Mouse (Mus musculus) MEL (cell line): ENCODE measurements around the gene Nelfb. TPM values are rescaled to one million over a fixed set of nuclear protein-coding genes. Genes with fewer than 3 reads are reported as not detected.

Source experiments
- DNase-seq: peaks from one replicate; pipeline ENCODE4 v3.0.0; 2011; ENCODE audit warnings: low read depth, low spot score
- H3K27ac ChIP-seq: 2 replicates; pipeline ENCODE4 v1.5.1; 2012; ENCODE audit warnings: low read depth, mild to moderate bottlenecking, control low read depth, low read length, moderate library complexity; ENCODE audit not compliant: control insufficient read depth
- H3K27me3 ChIP-seq, 2 experiments: fragments of 150-350 bp in 1 of 2; sonication (generic) in 1 of 2; 2 replicates each; pipeline ENCODE4 v1.6.1; 2012; ENCODE audit warnings: low read length in 2 of 2, mild to moderate bottlenecking in 2 of 2, improper control_type of control experiment in 1 of 2, moderate library complexity in 1 of 2; ENCODE audit not compliant: insufficient read depth in 2 of 2, control insufficient read depth in 1 of 2
- H3K36me3 ChIP-seq, 2 experiments: 2 replicates each; pipeline ENCODE4 v1.6.1; 2012 to 2014; ENCODE audit warnings: low read length in 2 of 2, improper control_type of control experiment in 1 of 2, inconsistent platforms in 1 of 2, mild to moderate bottlenecking in 1 of 2; ENCODE audit not compliant: insufficient read depth in 2 of 2, control insufficient read depth in 1 of 2
- H3K4me1 ChIP-seq, 2 experiments: fragments of 150-350 bp in 1 of 2; sonication (generic) in 1 of 2; 2 replicates each; pipeline ENCODE4 v1.6.1; 2012; ENCODE audit warnings: low read length in 2 of 2, improper control_type of control experiment in 1 of 2, mild to moderate bottlenecking in 1 of 2; ENCODE audit not compliant: insufficient read depth in 2 of 2, control insufficient read depth in 1 of 2
- H3K4me3 ChIP-seq, 2 experiments: fragments of 150-350 bp in 1 of 2; sonication (generic) in 1 of 2; 2 replicates each; pipeline ENCODE4 v1.5.1; 2012; ENCODE audit warnings: low read depth in 2 of 2, low read length in 2 of 2, mild to moderate bottlenecking in 2 of 2, moderate library complexity in 2 of 2, control low read depth in 1 of 2, improper control_type of control experiment in 1 of 2; ENCODE audit not compliant: control insufficient read depth in 1 of 2, insufficient read depth in 1 of 2
- H3K79me2 ChIP-seq: 2 replicates; pipeline ENCODE4 v1.6.1; 2012; ENCODE audit warnings: mild to moderate bottlenecking, low read length, moderate library complexity; ENCODE audit not compliant: control insufficient read depth, poor library complexity, insufficient read depth
- H3K9ac ChIP-seq: 2 replicates; pipeline ENCODE4 v1.6.1; 2012; ENCODE audit warnings: low read depth, mild to moderate bottlenecking, control low read depth, low read length, moderate library complexity; ENCODE audit not compliant: control insufficient read depth, poor library complexity, severe bottlenecking
- H3K9me3 ChIP-seq: fragments of 150-350 bp; sonication (generic); replicated peaks from 2 replicates; pipeline ENCODE4 v1.6.1; 2012; ENCODE audit warnings: mild to moderate bottlenecking, low read length, improper control_type of control experiment, moderate library complexity; ENCODE audit not compliant: insufficient read depth
- CHD1 ChIP-seq: IDR thresholded peaks from 2 replicates; pipeline ENCODE4 v1.6.1; 2012; ENCODE audit warnings: low read depth, mild to moderate bottlenecking, inconsistent platforms, low read length, improper control_type of control experiment
- CHD2 ChIP-seq: IDR thresholded peaks from 2 replicates; pipeline ENCODE4 v1.6.1; 2011; ENCODE audit warnings: low read length, improper control_type of control experiment
- CTCF ChIP-seq, 3 experiments: IDR thresholded peaks in 2 of 3; conservative IDR thresholded peaks in 1 of 3; 2 replicates each; pipeline ENCODE4 v1.5.1; 2011 to 2012; ENCODE audit warnings: low read length in 3 of 3, low read depth in 2 of 3, mild to moderate bottlenecking in 2 of 3, improper control_type of control experiment in 1 of 3, inconsistent platforms in 1 of 3, mixed read lengths in 1 of 3, moderate library complexity in 1 of 3; ENCODE audit not compliant: control insufficient read depth in 1 of 3, insufficient read depth in 1 of 3, poor library complexity in 1 of 3, severe bottlenecking in 1 of 3
- E2F4 ChIP-seq: IDR thresholded peaks from 2 replicates; pipeline ENCODE4 v1.6.1; 2011; ENCODE audit warnings: low read depth, low read length, improper control_type of control experiment, borderline replicate concordance
- ELF1 ChIP-seq: IDR thresholded peaks from 2 replicates; pipeline ENCODE4 v1.6.1; 2014; ENCODE audit warnings: low read depth, mild to moderate bottlenecking, inconsistent platforms, low read length, improper control_type of control experiment, moderate library complexity
- EP300 ChIP-seq, 2 experiments: IDR thresholded peaks; 2 replicates each; pipeline ENCODE4 v1.6.1; 2011; ENCODE audit warnings: improper control_type of control experiment in 2 of 2, low read length in 2 of 2, low read depth in 1 of 2, mild to moderate bottlenecking in 1 of 2
- GABPA ChIP-seq: IDR thresholded peaks from 2 replicates; pipeline ENCODE4 v1.6.1; 2012; ENCODE audit warnings: low read depth, mild to moderate bottlenecking, inconsistent platforms, low read length, improper control_type of control experiment, moderate library complexity
- JUND ChIP-seq: IDR thresholded peaks from 2 replicates; pipeline ENCODE4 v1.6.1; 2011; ENCODE audit warnings: low read depth, mild to moderate bottlenecking, improper control_type of control experiment, low read length
- MAX ChIP-seq: IDR thresholded peaks from 2 replicates; pipeline ENCODE4 v1.6.1; 2011; ENCODE audit warnings: low read length, improper control_type of control experiment
- MAZ ChIP-seq: IDR thresholded peaks from 2 replicates; pipeline ENCODE4 v1.6.1; 2012; ENCODE audit warnings: low read depth, mild to moderate bottlenecking, inconsistent platforms, low read length, improper control_type of control experiment
- MEF2A ChIP-seq: IDR thresholded peaks from 2 replicates; pipeline ENCODE4 v1.6.1; 2014; ENCODE audit warnings: low read depth, mild to moderate bottlenecking, inconsistent platforms, low read length, improper control_type of control experiment; ENCODE audit not compliant: poor library complexity, insufficient replicate concordance, severe bottlenecking; ENCODE audit errors: extremely low read depth
- MXI1 ChIP-seq: IDR thresholded peaks from 2 replicates; pipeline ENCODE4 v1.6.1; 2011; ENCODE audit warnings: mild to moderate bottlenecking, low read depth, low read length, improper control_type of control experiment
- MYC ChIP-seq: IDR thresholded peaks from 2 replicates; pipeline ENCODE4 v1.6.1; 2011; ENCODE audit warnings: low read depth, mild to moderate bottlenecking, low read length, improper control_type of control experiment, moderate library complexity
- NELFE ChIP-seq: IDR thresholded peaks from 2 replicates; pipeline ENCODE4 v1.6.1; 2011; ENCODE audit warnings: low read depth, low read length, improper control_type of control experiment
- POLR2A ChIP-seq, 2 experiments: IDR thresholded peaks; 2 replicates each; pipeline ENCODE4 v1.6.1; 2011 to 2012; ENCODE audit warnings: low read length in 2 of 2, mild to moderate bottlenecking in 2 of 2, control low read depth in 1 of 2, improper control_type of control experiment in 1 of 2, low read depth in 1 of 2, moderate library complexity in 1 of 2; ENCODE audit not compliant: control insufficient read depth in 1 of 2, insufficient read depth in 1 of 2, poor library complexity in 1 of 2
- POLR2AphosphoS2 ChIP-seq: IDR thresholded peaks from 2 replicates; pipeline ENCODE4 v1.6.1; 2011; ENCODE audit warnings: low read length, improper control_type of control experiment
- RAD21 ChIP-seq: IDR thresholded peaks from 2 replicates; pipeline ENCODE4 v1.6.1; 2011; ENCODE audit warnings: mild to moderate bottlenecking, low read depth, low read length, improper control_type of control experiment
- SIN3A ChIP-seq: IDR thresholded peaks from 2 replicates; pipeline ENCODE4 v1.6.1; 2012; ENCODE audit warnings: low read length, improper control_type of control experiment, inconsistent platforms
- SMC3 ChIP-seq: IDR thresholded peaks from 2 replicates; pipeline ENCODE4 v1.6.1; 2011; ENCODE audit warnings: low read depth, low read length, improper control_type of control experiment
- TAL1 ChIP-seq: IDR thresholded peaks from 2 replicates; pipeline ENCODE4 v1.6.1; 2012; ENCODE audit warnings: mild to moderate bottlenecking, inconsistent platforms, low read length, moderate library complexity, mixed read lengths
- TCF12 ChIP-seq: IDR thresholded peaks from 2 replicates; pipeline ENCODE4 v1.6.1; 2014; ENCODE audit warnings: low read depth, mild to moderate bottlenecking, inconsistent platforms, low read length, improper control_type of control experiment, moderate library complexity
- USF1 ChIP-seq: IDR thresholded peaks from 2 replicates; pipeline ENCODE4 v1.6.1; 2014; ENCODE audit warnings: low read depth, mild to moderate bottlenecking, inconsistent platforms, low read length, improper control_type of control experiment, moderate library complexity
- USF2 ChIP-seq, 2 experiments: IDR thresholded peaks; 2 replicates each; pipeline ENCODE4 v1.6.1; 2011 to 2012; ENCODE audit warnings: improper control_type of control experiment in 2 of 2, low read length in 2 of 2, borderline replicate concordance in 1 of 2, inconsistent platforms in 1 of 2, low read depth in 1 of 2, mild to moderate bottlenecking in 1 of 2; ENCODE audit not compliant: insufficient read depth in 1 of 2
- polyA plus RNA-seq, 2 experiments: library from polyadenylated mRNA; stranded (reverse) in 1 of 2; unstranded in 1 of 2; fragments of >175 nt in 1 of 2; fragments of >200 nt in 1 of 2; gene quantifications; 2 replicates each; pipeline versions ENCODE4 v1.2.1 to v1.2.4; 2012; ENCODE audit warnings: low replicate concordance in 2 of 2, low read depth in 1 of 2; ENCODE audit not compliant: insufficient read length in 2 of 2, insufficient read depth in 1 of 2, missing spikeins in 1 of 2
- total RNA-seq: library from RNA; depleted of rRNA; stranded (reverse); fragments of 300-350 nt; gene quantifications from 2 replicates; pipeline ENCODE4 v1.2.3, GENCODE M21; 2012

The Nelfb gene
- total and polyA plus RNA-seq, 3 experiments = 62.9 to 83.5 TPM; not detected in 1

DNA sequence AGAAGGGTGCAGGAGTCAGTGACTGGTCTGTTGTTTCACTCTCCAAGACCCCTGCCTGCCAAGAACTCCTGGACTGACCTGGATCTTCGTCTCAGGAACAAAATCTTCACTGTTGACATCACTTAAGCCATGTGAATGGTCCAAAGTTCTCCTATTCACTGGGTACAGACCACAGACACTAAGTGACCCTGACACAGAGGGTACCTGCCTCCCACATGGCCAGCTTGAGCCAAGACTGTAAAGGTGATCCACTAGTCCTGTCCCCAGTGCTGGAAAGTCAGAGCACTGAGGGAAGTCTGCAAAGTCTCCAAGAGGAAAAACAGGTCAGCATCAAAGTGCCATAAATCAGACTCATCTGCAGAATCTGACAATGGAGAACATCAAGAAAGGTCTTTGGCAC, 3.7 kb downstream of the Nelfb start (continued):
- TF ChIP-seq MAX (no peak), NELFE (no peak), POLR2A (IDR thresholded peaks at IDR 0.05; ENCODE audit: control insufficient read depth in 1 of 2, insufficient read depth in 1 of 2, low read depth in 1 of 2, low read length in 2 of 2, poor library complexity in 1 of 2) (no peak), CHD2 (no peak)

DNA sequence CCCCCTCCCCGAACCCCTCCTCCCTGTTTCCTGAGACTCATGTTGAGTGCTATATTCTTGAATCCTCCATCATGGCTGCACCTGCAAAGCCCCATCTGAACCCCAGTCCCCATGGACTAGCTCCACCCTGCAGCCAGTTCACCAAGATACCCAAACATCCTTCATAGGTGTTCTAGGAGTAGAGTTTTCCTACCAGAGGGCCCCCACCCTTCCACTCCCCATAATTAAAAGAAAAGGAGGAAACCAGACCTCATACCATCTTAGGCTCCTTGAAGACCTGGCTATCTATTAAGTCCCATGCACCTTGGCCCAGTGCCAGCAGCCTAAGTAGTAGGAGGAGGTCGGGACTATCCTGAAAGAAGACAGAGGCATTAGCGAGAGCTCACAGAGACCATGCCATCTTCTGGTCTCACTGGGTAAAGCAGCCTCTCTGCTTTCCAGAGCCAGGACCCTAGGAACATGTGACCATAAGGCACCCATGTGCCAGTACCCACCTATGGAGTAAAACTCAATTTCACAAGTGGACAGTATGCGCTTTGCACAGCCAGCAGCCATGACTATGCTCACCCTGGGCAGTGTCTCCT, 7.6 kb downstream of the Nelfb start:
- peaks cover 7 to 9% of the 10 kb centered on the region in 2 experiments for H3K36me3 ChIP-seq
- no peaks in the 10 kb centered on the region for H3K27me3 ChIP-seq
- no peak overlapping the region for H3K4me3 ChIP-seq
- H3K79me2 ChIP-seq = peaks cover 2% of the 10 kb centered on the region; the same call in 1 of the 2 replicates
- H3K9me3 ChIP-seq = no peaks in the 10 kb centered on the region
- no peak overlapping the region for H3K27ac ChIP-seq
- no peak overlapping the region for H3K9ac ChIP-seq
- peaks cover 5 to 11% of the 10 kb centered on the region in 2 experiments; a peak in 3 of 4 replicates for H3K4me1 ChIP-seq
- peak; percentile 87 for DNase-seq
- peak; percentile 71 for TF ChIP-seq SMC3
- TF ChIP-seq POLR2AphosphoS2 = no peak
- peak; percentile 38; the same call in 1 of the 2 replicates for TF ChIP-seq SIN3A
- TF ChIP-seq MXI1 = peak; percentile 50; the same call in 1 of the 2 replicates
- TF ChIP-seq RAD21 = peak; percentile 25
- TF ChIP-seq EP300 (IDR thresholded peaks at IDR 0.05; ENCODE audit: low read depth in 1 of 2, low read length in 2 of 2) = peak; percentile 32 to 39
- TF ChIP-seq CHD2 = no peak
- peak; percentile 66 for TF ChIP-seq MAX
- TF ChIP-seq USF2 (IDR thresholded peaks at IDR 0.05; ENCODE audit: borderline replicate concordance in 1 of 2, insufficient read depth in 1 of 2, low read depth in 1 of 2, low read length in 2 of 2) = no peak
- no peak for TF ChIP-seq CHD1
- TF ChIP-seq TAL1 = peak; percentile 30
- no peak for TF ChIP-seq E2F4
- no peak for TF ChIP-seq MEF2A
- TF ChIP-seq CTCF (IDR thresholded peaks at IDR 0.05 in 2 of 3, conservative IDR thresholded peaks at IDR 0.05 in 1 of 3; ENCODE audit: control insufficient read depth in 1 of 3, insufficient read depth in 1 of 3, low read depth in 2 of 3, low read length in 3 of 3, poor library complexity in 1 of 3, severe bottlenecking in 1 of 3) = peak; percentile 31 to 61 (median 35); a peak in 4 of 6 replicates
- no peak for TF ChIP-seq ELF1
- no peak for TF ChIP-seq MAZ
- no peak for TF ChIP-seq GABPA
- peak; percentile 65; the same call in 1 of the 2 replicates for TF ChIP-seq MYC
- no peak for TF ChIP-seq JUND
- 0 out of 2 replicates have a peak, but pooled peaks have one; percentile 28 for TF ChIP-seq TCF12
- TF ChIP-seq USF1 = peak; percentile 70
- no peak for TF ChIP-seq POLR2A (IDR thresholded peaks at IDR 0.05; ENCODE audit: control insufficient read depth in 1 of 2, insufficient read depth in 1 of 2, low read depth in 1 of 2, low read length in 2 of 2, poor library complexity in 1 of 2)
